8 mouse cellular contexts compared by ENCODE assay signal in the genomic region with DNA sequence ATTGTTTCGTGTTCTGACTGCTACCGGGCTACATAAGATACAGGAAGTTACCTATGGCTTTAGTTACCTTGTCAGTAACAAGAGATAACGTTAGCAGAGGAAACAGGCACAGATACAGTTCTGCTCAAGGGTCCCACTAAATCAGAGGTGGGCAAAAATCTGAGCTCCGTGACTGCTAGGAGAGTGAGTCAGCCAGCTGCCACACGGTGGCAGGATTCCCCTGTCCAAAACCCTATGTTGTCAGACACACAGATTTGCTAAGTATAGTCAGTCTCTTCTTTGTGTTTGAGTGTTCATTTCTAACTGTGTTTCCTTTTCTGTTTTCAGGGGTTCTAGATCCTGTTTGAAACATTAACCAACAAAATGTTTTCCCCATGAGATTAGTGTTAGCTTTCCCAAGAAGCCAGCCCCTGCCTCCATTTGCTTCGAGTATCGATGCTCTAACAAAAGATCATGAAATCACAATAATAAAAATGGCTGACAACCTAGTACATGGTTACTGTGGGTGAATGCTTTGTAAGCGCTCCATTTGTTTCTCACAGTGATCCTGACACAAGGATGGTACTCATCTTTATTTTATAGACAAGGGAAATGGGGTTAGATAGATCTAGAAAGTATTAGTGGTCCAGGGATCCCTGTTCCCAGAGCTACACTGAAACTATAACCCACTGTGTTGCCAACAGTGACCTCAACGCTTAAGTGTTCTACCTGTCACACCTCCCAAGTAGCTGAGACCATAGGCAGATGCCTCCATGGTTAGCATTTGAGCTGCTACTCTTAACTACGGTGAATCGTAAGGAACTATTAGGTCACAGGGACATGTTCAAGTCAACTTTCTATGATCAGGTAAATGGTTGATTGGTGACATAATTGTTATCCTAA. TPM values are rescaled to one million over a fixed set of nuclear protein-coding genes. Genes with fewer than 3 reads are reported as not detected.
DNase-seq lines count a peak whose midpoint lies in the region; ATAC-seq and TF ChIP-seq lines count a peak whose summit lies in the region.

No protein-coding gene starts in this region.

- TF ChIP-seq POLR2A in bone marrow, adult 2 months (IDR thresholded peaks at IDR 0.05; ENCODE audit: borderline replicate concordance, control insufficient read depth, low read depth, low read length), result no peak
- no peak for TF ChIP-seq POLR2A in kidney, adult 2 months (IDR thresholded peaks at IDR 0.05; ENCODE audit: low read depth, low read length)

- ATAC-seq in liver, embryonic 12.5 days, result no peak
- ATAC-seq in limb, embryonic 12.5 days (ENCODE audit: insufficient number of reproducible peaks, insufficient read depth, low FRiP score, low TSS enrichment, low read depth), result peak; percentile 81; the same call in 1 of the 2 replicates
- ATAC-seq in neural tube, embryonic 14.5 days (ENCODE audit: low read depth), result peak; percentile 97
- ATAC-seq in activated CD4-positive, CD25-positive, alpha-beta regulatory T cell, adult 4 months, result no peak

- H3K4me1 ChIP-seq in liver, embryonic 12.5 days, result no peaks in the 10 kb centered on the region
- no peaks in the 10 kb centered on the region for H3K4me1 ChIP-seq in bone marrow, adult 2 months (ENCODE audit: control insufficient read depth, insufficient read depth, low read length)
- no peaks in the 10 kb centered on the region for H3K4me1 ChIP-seq in kidney, adult 2 months (ENCODE audit: control insufficient read depth, insufficient read depth, low read length)
- H3K4me1 ChIP-seq in limb, embryonic 12.5 days (replicated peaks), result peaks cover 2% of the 10 kb centered on the region; the same call in 1 of the 2 replicates
- no peaks in the 10 kb centered on the region for H3K4me1 ChIP-seq in neural tube, embryonic 14.5 days (ENCODE audit: control insufficient read depth, insufficient read depth, low read length)

- no peaks in the 10 kb centered on the region for H3K9me3 ChIP-seq in liver, embryonic 12.5 days (replicated peaks)
- H3K9me3 ChIP-seq in limb, embryonic 12.5 days, result no peaks in the 10 kb centered on the region
- H3K9me3 ChIP-seq in neural tube, embryonic 14.5 days (ENCODE audit: control insufficient read depth, low read length), result no peaks in the 10 kb centered on the region

- no peak overlapping the region for H3K4me2 ChIP-seq in liver, embryonic 12.5 days
- no peak overlapping the region for H3K4me2 ChIP-seq in limb, embryonic 12.5 days
- H3K4me2 ChIP-seq in neural tube, embryonic 14.5 days (ENCODE audit: low read depth, low read length), result no peak overlapping the region

- peak; percentile 34 for DNase-seq in liver
- peak; percentile 35 to 54 for DNase-seq in frontal cortex, postnatal 36 days (ENCODE audit: low spot score in 2 of 2)
- DNase-seq in kidney, adult 2 months, result peak; percentile 51

- no peak overlapping the region for H3K27ac ChIP-seq in liver, embryonic 12.5 days
- H3K27ac ChIP-seq in bone marrow, adult 2 months (ENCODE audit: control insufficient read depth, insufficient read depth, low read depth, low read length, poor library complexity), result no peak overlapping the region
- H3K27ac ChIP-seq in kidney, adult 2 months (ENCODE audit: insufficient read depth, low read depth, low read length), result no peak overlapping the region
- H3K27ac ChIP-seq in limb, embryonic 12.5 days, result no peak overlapping the region
- no peak overlapping the region for H3K27ac ChIP-seq in neural tube, embryonic 14.5 days (ENCODE audit: low read depth, low read length)

- H3K27me3 ChIP-seq in liver, embryonic 12.5 days (replicated peaks), result no peaks in the 10 kb centered on the region
- H3K27me3 ChIP-seq in kidney, adult 2 months (replicated peaks; ENCODE audit: control insufficient read depth, insufficient read depth, low read length), result no peaks in the 10 kb centered on the region
- no peaks in the 10 kb centered on the region for H3K27me3 ChIP-seq in limb, embryonic 12.5 days
- no peaks in the 10 kb centered on the region for H3K27me3 ChIP-seq in neural tube, embryonic 14.5 days (ENCODE audit: control insufficient read depth, insufficient read depth, low read length)

- H3K36me3 ChIP-seq in liver, embryonic 12.5 days, result peaks cover 4% of the 10 kb centered on the region
- H3K36me3 ChIP-seq in kidney, adult 2 months (ENCODE audit: control insufficient read depth, insufficient read depth, low read length), result no peaks in the 10 kb centered on the region
- H3K36me3 ChIP-seq in limb, embryonic 12.5 days, result peaks cover 3% of the 10 kb centered on the region; the same call in 1 of the 2 replicates
- H3K36me3 ChIP-seq in neural tube, embryonic 14.5 days (ENCODE audit: control insufficient read depth, insufficient read depth, low read length), result no peaks in the 10 kb centered on the region

- peak; percentile 51 for TF ChIP-seq CTCF in bone marrow, adult 2 months (IDR thresholded peaks at IDR 0.05; ENCODE audit: control insufficient read depth, insufficient read depth, low read length)
- TF ChIP-seq CTCF in kidney, adult 2 months (conservative IDR thresholded peaks at IDR 0.05; ENCODE audit: insufficient read depth, insufficient read length, low read depth, low read length), result peak; percentile 78

- no peak overlapping the region for H3K4me3 ChIP-seq in liver, embryonic 12.5 days
- H3K4me3 ChIP-seq in bone marrow, adult 2 months (replicated peaks; ENCODE audit: control insufficient read depth, low read depth, low read length), result no peak overlapping the region
- H3K4me3 ChIP-seq in kidney, adult 2 months (ENCODE audit: insufficient read depth, low read depth, low read length), result no peak overlapping the region
- no peak overlapping the region for H3K4me3 ChIP-seq in limb, embryonic 12.5 days (replicated peaks)
- no peak overlapping the region for H3K4me3 ChIP-seq in neural tube, embryonic 14.5 days (ENCODE audit: low read depth, low read length)

- H3K9ac ChIP-seq in liver, embryonic 12.5 days, result no peak overlapping the region
- no peak overlapping the region for H3K9ac ChIP-seq in limb, embryonic 12.5 days (replicated peaks)
- H3K9ac ChIP-seq in neural tube, embryonic 14.5 days (replicated peaks; ENCODE audit: low read depth, low read length), result no peak overlapping the region

- WGBS in liver, embryonic 12.5 days (ENCODE audit: insufficient replicate concordance), result 49% methylated on average over 11 of the region's 11 CpGs
- 51% methylated on average over 11 of the region's 11 CpGs for WGBS in bone marrow, adult 2 months
- WGBS in kidney, adult 2 months, result 56% methylated on average over 11 of the region's 11 CpGs
- WGBS in limb, embryonic 12.5 days, result 57% methylated on average over 11 of the region's 11 CpGs
- WGBS in neural tube, embryonic 14.5 days, result 56% methylated on average over 11 of the region's 11 CpGs

RNA-seq across cellular contexts. Expression of gene Rad1, which starts 15.3 kb away (rescaled TPM):
- 31.2 and 34.3 TPM in 2 replicates for polyA plus RNA-seq in liver, embryonic 12.5 days (2016; fragmentation: Nextera tagmentation; extraction: Ambion mirVana)
- polyA plus RNA-seq in bone marrow, adult 2 months (2011; ENCODE audit: insufficient read depth, insufficient read length, low replicate concordance, missing spikeins), result 8.7 and 10.5 TPM in 2 replicates
- 9.8 and 10.4 TPM in 2 replicates for polyA plus RNA-seq in kidney, adult 2 months (2012; rRNA removed)
- polyA plus RNA-seq in limb, embryonic 12.5 days (2016; fragmentation: Nextera tagmentation; extraction: Ambion mirVana), result 43.1 and 45.5 TPM in 2 replicates
- polyA plus RNA-seq in neural tube, embryonic 14.5 days (2014; fragmentation: Nextera tagmentation; extraction: Ambion mirVana), result 19.7 and 21.5 TPM in 2 replicates
- polyA plus RNA-seq in activated CD4-positive, CD25-positive, alpha-beta regulatory T cell, adult 4 months (2017; shearing (Covaris generic)), result 10 to 100 TPM; 26.8 TPM

RNA-seq across cellular contexts. Expression of gene Brix1, which starts 15.3 kb away (rescaled TPM):
- 111 and 112 TPM in 2 replicates for polyA plus RNA-seq in liver, embryonic 12.5 days (2016; fragmentation: Nextera tagmentation; extraction: Ambion mirVana)
- 15.1 and 45.1 TPM in 2 replicates for polyA plus RNA-seq in bone marrow, adult 2 months (2011; ENCODE audit: insufficient read depth, insufficient read length, low replicate concordance, missing spikeins)
- 1.7 and 3.1 TPM in 2 replicates for polyA plus RNA-seq in kidney, adult 2 months (2012; rRNA removed)
- 125 and 136 TPM in 2 replicates for polyA plus RNA-seq in limb, embryonic 12.5 days (2016; fragmentation: Nextera tagmentation; extraction: Ambion mirVana)
- 56.5 and 68.1 TPM in 2 replicates for polyA plus RNA-seq in neural tube, embryonic 14.5 days (2014; fragmentation: Nextera tagmentation; extraction: Ambion mirVana)
- 100 to 1,000 TPM; 145 to 167 TPM for polyA plus RNA-seq in activated CD4-positive, CD25-positive, alpha-beta regulatory T cell, adult 4 months (2017; shearing (Covaris generic))

RNA-seq across cellular contexts. Expression of gene Dnajc21, which starts 30.8 kb away (rescaled TPM):
- 14.0 and 14.5 TPM in 2 replicates for polyA plus RNA-seq in liver, embryonic 12.5 days (2016; fragmentation: Nextera tagmentation; extraction: Ambion mirVana)
- 20.1 and 21.6 TPM in 2 replicates for polyA plus RNA-seq in bone marrow, adult 2 months (2011; ENCODE audit: insufficient read depth, insufficient read length, low replicate concordance, missing spikeins)
- 2.4 and 3.2 TPM in 2 replicates for polyA plus RNA-seq in kidney, adult 2 months (2012; rRNA removed)
- polyA plus RNA-seq in limb, embryonic 12.5 days (2016; fragmentation: Nextera tagmentation; extraction: Ambion mirVana), result 15.3 and 17.2 TPM in 2 replicates
- 14.3 and 14.4 TPM in 2 replicates for polyA plus RNA-seq in neural tube, embryonic 14.5 days (2014; fragmentation: Nextera tagmentation; extraction: Ambion mirVana)
- 10 to 100 TPM; 11.7 to 13.9 TPM for polyA plus RNA-seq in activated CD4-positive, CD25-positive, alpha-beta regulatory T cell, adult 4 months (2017; shearing (Covaris generic))

RNA-seq across cellular contexts. Expression of gene Ttc23l, which starts 57.4 kb away (rescaled TPM):
- polyA plus RNA-seq in liver, embryonic 12.5 days (2016; fragmentation: Nextera tagmentation; extraction: Ambion mirVana), result not detected in 2 replicates
- not detected in 2 replicates for polyA plus RNA-seq in bone marrow, adult 2 months (2011; ENCODE audit: insufficient read depth, insufficient read length, low replicate concordance, missing spikeins)
- polyA plus RNA-seq in kidney, adult 2 months (2012; rRNA removed), result 0.14 TPM in 1 of 2 replicates, not detected in the other
- polyA plus RNA-seq in limb, embryonic 12.5 days (2016; fragmentation: Nextera tagmentation; extraction: Ambion mirVana), result not detected in 2 replicates
- not detected in 2 replicates for polyA plus RNA-seq in neural tube, embryonic 14.5 days (2014; fragmentation: Nextera tagmentation; extraction: Ambion mirVana)
- not detected for polyA plus RNA-seq in activated CD4-positive, CD25-positive, alpha-beta regulatory T cell, adult 4 months (2017; shearing (Covaris generic))

Comparison
In these comparisons a context has a peak if more than half of its experiments do, and no peak if none do; other contexts are left out.
1. ATAC-seq: peak in limb, embryonic 12.5 days (single experiment) and neural tube, embryonic 14.5 days (single experiment); none in liver, embryonic 12.5 days (single experiment) and activated CD4-positive, CD25-positive, alpha-beta regulatory T cell, adult 4 months (single experiment).
2. Peak in every context shown above with its lines, with median percentiles within 50 percentile points of each other: DNase-seq.